Mouse (Mus musculus): ENCODE results near the gene Defb20.

The Defb20 gene

DNA sequence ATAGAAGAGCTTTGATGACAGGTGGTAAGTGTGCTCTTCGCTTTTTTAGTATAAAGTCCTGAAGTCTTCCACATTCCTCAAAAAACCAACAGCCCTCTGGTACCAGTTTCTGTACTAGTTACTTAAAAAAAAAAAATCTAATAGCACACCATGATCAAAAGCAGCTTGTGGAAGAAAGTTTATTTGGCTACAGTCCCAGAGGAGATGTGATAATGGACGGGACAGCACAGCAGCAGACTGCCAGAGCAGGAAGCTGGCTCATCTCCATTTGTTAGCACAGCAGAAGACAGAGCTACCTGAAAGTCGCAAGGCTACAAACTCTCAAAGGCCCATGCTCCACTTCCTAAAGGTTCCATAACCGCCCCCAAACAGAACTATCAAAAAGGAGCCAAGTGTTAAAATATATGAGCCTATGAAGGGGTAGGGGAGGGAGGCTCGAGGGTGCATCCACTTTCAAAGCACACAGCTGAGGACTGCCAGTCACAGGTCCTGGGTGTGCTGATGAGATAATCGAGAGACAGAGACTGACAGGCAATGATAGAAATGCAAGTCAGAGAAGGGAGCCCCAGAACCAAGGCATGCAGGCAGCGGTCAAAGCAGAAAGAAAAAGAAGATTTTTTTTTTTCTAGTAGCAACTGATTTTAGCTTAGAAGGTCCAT lies 23.5 kb downstream of the Defb20 start:
- DNase-seq, result no peak

DNA sequence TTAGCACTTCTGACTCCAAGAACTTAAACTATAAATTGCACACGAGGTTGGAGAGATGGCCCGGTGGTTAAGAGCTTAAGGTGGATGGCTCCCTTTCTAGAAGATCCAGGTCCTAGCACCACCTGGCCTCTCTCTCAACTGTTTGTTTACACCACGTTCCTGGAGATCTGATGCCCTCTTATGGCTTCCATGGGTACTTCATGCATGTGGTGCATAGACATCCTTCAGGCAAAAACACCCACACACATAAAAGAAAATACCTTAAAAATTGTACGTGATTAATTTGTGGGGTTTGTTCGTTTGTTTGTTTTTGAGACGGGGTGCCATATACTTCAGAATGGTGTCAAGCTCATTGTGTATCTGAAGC lies 24.0 kb downstream of the Defb20 start:
- DNase-seq, result no peak

GRCm38 (mm10) chr2:152503950-152504349 lies 27.1 kb downstream of the Defb20 start:
- DNase-seq, result no peak

DNA sequence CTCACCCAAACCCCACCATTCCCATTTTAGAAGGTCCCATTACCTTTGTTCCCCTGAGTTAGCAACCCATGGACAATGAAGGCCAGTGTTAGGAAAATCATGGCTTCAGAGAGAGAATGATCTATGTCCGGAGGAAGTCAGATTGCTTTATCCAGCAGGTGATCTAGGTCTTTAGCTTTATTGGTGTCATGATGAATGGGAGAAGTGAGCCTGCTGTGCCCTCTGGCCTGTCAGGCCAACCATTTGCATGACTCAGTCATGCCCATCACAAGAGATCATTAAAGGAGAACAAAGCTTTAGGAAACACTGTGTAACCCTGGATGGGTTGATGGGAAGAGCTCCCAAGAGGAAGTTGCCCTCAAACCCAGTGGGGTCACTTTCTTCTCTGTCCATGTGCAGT lies 34.7 kb downstream of the Defb20 start, which contains the start of gene Defb26:
Gene Defb26, minus strand, starts transcription at position 101 of the 400 bp plus-strand sequence.
- DNase-seq, result no peak

DNA sequence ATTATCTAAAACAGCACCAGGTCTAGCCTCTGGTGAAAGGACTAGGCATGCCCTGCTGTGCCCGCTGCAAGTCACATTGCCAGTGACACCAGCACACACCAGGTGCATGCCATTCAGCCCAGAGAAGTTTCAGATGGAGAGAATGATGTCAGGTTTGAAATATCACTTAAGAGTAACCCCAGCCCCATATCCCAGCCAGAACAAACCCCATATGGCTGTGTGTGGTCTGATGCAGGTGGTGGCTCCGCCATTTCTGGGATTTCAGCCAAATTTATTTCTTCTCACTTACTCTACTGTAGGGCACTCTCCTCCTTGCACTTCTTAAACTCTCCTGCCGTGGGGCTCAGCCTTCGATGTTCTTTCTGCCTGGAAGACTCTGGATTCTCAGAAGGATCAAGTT lies 39.2 kb downstream of the Defb20 start:
- no peak for DNase-seq

DNA sequence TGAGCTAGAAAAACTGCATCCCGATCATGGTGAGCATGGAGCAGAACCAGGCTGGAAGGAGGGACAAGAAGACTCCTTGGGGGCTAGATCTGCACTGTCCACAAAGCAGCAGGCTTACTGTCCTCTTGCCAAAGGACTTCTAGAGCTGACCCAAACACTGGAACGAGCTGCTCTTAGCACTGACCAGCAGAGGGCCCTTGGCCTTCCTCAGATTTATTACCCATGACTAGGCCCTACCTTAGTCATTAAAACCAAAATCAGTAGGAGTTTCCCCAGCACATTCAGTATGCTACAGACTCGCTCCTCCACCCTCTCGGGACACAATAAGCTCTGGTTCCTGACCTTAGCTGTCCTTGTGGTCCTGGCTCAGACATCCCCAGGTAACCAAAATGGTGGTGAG lies 41.1 kb downstream of the Defb20 start, which contains the start of gene Defb28:
Gene Defb28, plus strand, starts transcription at position 275 of the 400 bp plus-strand sequence.
- DNase-seq, result no peak
